Mouse (Mus musculus): Measurements from ENCODE around the gene Rpia. TPM values are rescaled to one million over a fixed set of nuclear protein-coding genes. Genes with fewer than 3 reads are reported as not detected.

Gene Rpia
- polyA plus RNA-seq, 1 experiment, result not detected

GRCm38 (mm10) chr6:70729125-70729524 is 62.9 kb downstream of the Rpia start:
- 85% methylated on average over 1 of the region's 1 CpGs for WGBS
- Histone ChIP-seq H3K4me3 (ENCODE audit: insufficient read depth, low read depth, low read length) (no peak overlapping the region), H3K27ac (ENCODE audit: insufficient read depth, low read depth, low read length) (no peak overlapping the region), H3K4me1 (ENCODE audit: control insufficient read depth, insufficient read depth, low read length) (no peaks in the 10 kb centered on the region)
- TF ChIP-seq POLR2A (IDR thresholded peaks at IDR 0.05; ENCODE audit: insufficient read depth, low read depth, low read length) (no peak), CTCF (IDR thresholded peaks at IDR 0.05; ENCODE audit: insufficient read depth, low read depth, low read length) (no peak)

GRCm38 (mm10) chr6:70727094-70727721 is 64.8 kb downstream of the Rpia start:
- TF ChIP-seq CTCF (IDR thresholded peaks at IDR 0.05; ENCODE audit: insufficient read depth, low read depth, low read length), result no peak
- no peak for TF ChIP-seq POLR2A (IDR thresholded peaks at IDR 0.05; ENCODE audit: insufficient read depth, low read depth, low read length)
- Histone ChIP-seq H3K27ac (ENCODE audit: insufficient read depth, low read depth, low read length) (no peak overlapping the region), H3K4me3 (ENCODE audit: insufficient read depth, low read depth, low read length) (no peak overlapping the region), H3K4me1 (ENCODE audit: control insufficient read depth, insufficient read depth, low read length) (no peaks in the 10 kb centered on the region)
- WGBS, result 83% methylated on average over 4 of the region's 4 CpGs

GRCm38 (mm10) chr6:70725639-70726038 is 66.4 kb downstream of the Rpia start:
- no peak overlapping the region for H3K27ac ChIP-seq (ENCODE audit: insufficient read depth, low read depth, low read length)
- H3K4me1 ChIP-seq (ENCODE audit: control insufficient read depth, insufficient read depth, low read length), result no peaks in the 10 kb centered on the region
- TF ChIP-seq POLR2A (IDR thresholded peaks at IDR 0.05; ENCODE audit: insufficient read depth, low read depth, low read length) (no peak), CTCF (IDR thresholded peaks at IDR 0.05; ENCODE audit: insufficient read depth, low read depth, low read length) (no peak)
- 52% methylated on average over 2 of the region's 2 CpGs for WGBS
- no peak overlapping the region for H3K4me3 ChIP-seq (ENCODE audit: insufficient read depth, low read depth, low read length)

GRCm38 (mm10) chr6:70724722-70725121 is 67.3 kb downstream of the Rpia start:
- Histone ChIP-seq H3K4me1 (ENCODE audit: control insufficient read depth, insufficient read depth, low read length) (no peaks in the 10 kb centered on the region), H3K4me3 (ENCODE audit: insufficient read depth, low read depth, low read length) (no peak overlapping the region), H3K27ac (ENCODE audit: insufficient read depth, low read depth, low read length) (no peak overlapping the region)
- TF ChIP-seq CTCF (IDR thresholded peaks at IDR 0.05; ENCODE audit: insufficient read depth, low read depth, low read length), result no peak
- no peak for TF ChIP-seq POLR2A (IDR thresholded peaks at IDR 0.05; ENCODE audit: insufficient read depth, low read depth, low read length)
- WGBS, result 95% methylated on average over 13 of the region's 13 CpGs

GRCm38 (mm10) chr6:70722298-70722697 is 69.7 kb downstream of the Rpia start:
- Histone ChIP-seq H3K27ac (ENCODE audit: insufficient read depth, low read depth, low read length) (no peak overlapping the region), H3K4me3 (ENCODE audit: insufficient read depth, low read depth, low read length) (no peak overlapping the region), H3K4me1 (ENCODE audit: control insufficient read depth, insufficient read depth, low read length) (no peaks in the 10 kb centered on the region)
- TF ChIP-seq CTCF (IDR thresholded peaks at IDR 0.05; ENCODE audit: insufficient read depth, low read depth, low read length), result no peak
- no peak for TF ChIP-seq POLR2A (IDR thresholded peaks at IDR 0.05; ENCODE audit: insufficient read depth, low read depth, low read length)
- WGBS, result 98% methylated on average over 7 of the region's 7 CpGs

- Histone ChIP-seq H3K4me1 (ENCODE audit: control insufficient read depth, insufficient read depth, low read length) (no peaks in the 10 kb centered on the region), H3K27ac (ENCODE audit: insufficient read depth, low read depth, low read length) (no peak overlapping the region), H3K4me3 (ENCODE audit: insufficient read depth, low read depth, low read length) (no peak overlapping the region)
- 76% methylated on average over 2 of the region's 2 CpGs for WGBS
- TF ChIP-seq POLR2A (IDR thresholded peaks at IDR 0.05; ENCODE audit: insufficient read depth, low read depth, low read length), result no peak
- no peak for TF ChIP-seq CTCF (IDR thresholded peaks at IDR 0.05; ENCODE audit: insufficient read depth, low read depth, low read length)
Measured at GRCm38 (mm10) chr6:70718760-70719159, 73.3 kb downstream of the Rpia start.

- TF ChIP-seq POLR2A (IDR thresholded peaks at IDR 0.05; ENCODE audit: insufficient read depth, low read depth, low read length) (no peak), CTCF (IDR thresholded peaks at IDR 0.05; ENCODE audit: insufficient read depth, low read depth, low read length) (no peak)
- Histone ChIP-seq H3K4me1 (ENCODE audit: control insufficient read depth, insufficient read depth, low read length) (no peaks in the 10 kb centered on the region), H3K4me3 (ENCODE audit: insufficient read depth, low read depth, low read length) (no peak overlapping the region), H3K27ac (ENCODE audit: insufficient read depth, low read depth, low read length) (no peak overlapping the region)
- WGBS, result 90% methylated on average over 4 of the region's 4 CpGs
Measured at GRCm38 (mm10) chr6:70718164-70718563, 73.9 kb downstream of the Rpia start.

- no peak overlapping the region for H3K27ac ChIP-seq (ENCODE audit: insufficient read depth, low read depth, low read length)
- TF ChIP-seq POLR2A (IDR thresholded peaks at IDR 0.05; ENCODE audit: insufficient read depth, low read depth, low read length) (no peak), CTCF (IDR thresholded peaks at IDR 0.05; ENCODE audit: insufficient read depth, low read depth, low read length) (no peak)
- WGBS, result 85% methylated on average over 12 of the region's 12 CpGs
- H3K4me1 ChIP-seq (ENCODE audit: control insufficient read depth, insufficient read depth, low read length), result no peaks in the 10 kb centered on the region
- H3K4me3 ChIP-seq (ENCODE audit: insufficient read depth, low read depth, low read length), result no peak overlapping the region
Measured at GRCm38 (mm10) chr6:70716701-70717393, 75.2 kb downstream of the Rpia start.

Other genes starting within 250 kb of the Rpia start
- not detected in 2 replicates for gene Eif2ak3, start 52.3 kb upstream of the Rpia start, polyA plus RNA-seq (2012; ENCODE audit: insufficient read depth, insufficient read length, low replicate concordance, missing spikeins)
- gene Tex37, start 126.7 kb upstream of the Rpia start, polyA plus RNA-seq (2012; ENCODE audit: insufficient read depth, insufficient read length, low replicate concordance, missing spikeins), result not detected in 2 replicates
- not detected in 2 replicates for gene Foxi3, start 164.3 kb upstream of the Rpia start, polyA plus RNA-seq (2012; ENCODE audit: insufficient read depth, insufficient read length, low replicate concordance, missing spikeins)

Measured in olfactory bulb, adult 2 months (tissue).